Mouse (Mus musculus) testis, adult 2 months (tissue): ENCODE measurements at regions not wholly inside any gene's neighbourhood (a gene's known extent, or its start where the extent isn't known, plus 50 kb on each side); places are given as distances from the start of the nearest gene placed in this dataset.

Source experiments
- CTCF ChIP-seq: fragments of 200-500 bp; IDR thresholded peaks from 2 replicates; pipeline ENCODE4 v1.5.1; 2012; ENCODE audit warnings: low read depth, mild to moderate bottlenecking, inconsistent platforms, low read length, moderate library complexity; ENCODE audit not compliant: control insufficient read depth, insufficient read depth, insufficient replicate concordance
- POLR2A ChIP-seq: fragments of 200-500 bp; IDR thresholded peaks from 2 replicates; pipeline ENCODE4 v1.6.1; 2012; ENCODE audit warnings: low read depth, mild to moderate bottlenecking, inconsistent platforms, low read length, moderate library complexity; ENCODE audit not compliant: control insufficient read depth

GRCm38 (mm10) chr14:76863035-76863706, 173.4 kb upstream of the Ccdc122 start:
- TF ChIP-seq POLR2A, result no peak
- TF ChIP-seq CTCF, result no peak
